Mouse (Mus musculus): ENCODE measurements around the gene Serping1. TPM values are rescaled to one million over a fixed set of nuclear protein-coding genes. Genes with fewer than 3 reads are reported as not detected.

The Serping1 gene
- total and polyA plus RNA-seq, 2 experiments from 2014 or later = 36.5 to 46.5 TPM

DNA sequence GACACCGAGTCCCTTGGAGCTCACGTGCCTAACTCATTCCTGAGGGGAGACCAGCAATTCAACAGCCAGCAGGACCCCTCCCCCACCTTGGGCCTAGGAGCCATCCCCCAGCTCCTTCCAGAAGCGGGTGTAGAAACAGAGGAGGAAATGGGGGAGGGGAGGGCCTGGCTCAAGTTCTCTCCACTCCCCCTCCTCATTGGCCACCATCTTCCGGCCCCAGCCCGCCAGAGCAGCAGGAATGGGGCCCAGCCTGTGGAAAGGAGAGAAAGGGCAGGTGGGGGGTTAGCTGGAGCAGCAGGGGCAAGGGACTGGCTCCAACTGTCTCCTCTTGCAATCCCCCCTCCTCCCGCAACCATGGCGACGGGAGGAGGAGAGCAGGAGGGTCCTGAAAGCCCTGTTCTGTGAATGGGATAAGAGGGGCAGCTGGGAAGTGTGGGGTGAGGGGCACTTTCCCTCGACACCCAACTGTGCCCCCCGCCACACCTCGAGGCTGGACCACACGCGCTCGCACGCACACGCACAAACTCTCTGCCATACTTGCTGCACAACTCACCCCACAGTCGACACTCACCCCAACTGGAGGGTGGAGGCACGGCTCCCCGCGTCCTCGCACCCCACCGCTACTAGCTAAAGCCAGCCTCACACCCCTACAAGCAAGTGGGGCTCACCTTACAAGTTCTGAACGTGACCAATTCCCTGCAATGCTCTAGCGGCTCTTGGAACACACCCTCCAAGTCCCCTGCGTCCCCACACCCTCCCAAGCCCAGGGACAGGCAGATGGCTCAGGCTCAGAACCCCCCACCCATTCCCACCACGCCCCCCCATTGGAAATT lies 32.6 kb downstream of the Serping1 start:
- no peak; the same call in 1 of the 2 replicates for TF ChIP-seq CTCF (IDR thresholded peaks at IDR 0.05; ENCODE audit: low read depth)
- Histone ChIP-seq H3K4me2 (ENCODE audit: low read depth, low read length) (peak overlapping the region; percentile 77), H3K9me3 (ENCODE audit: low read length) (no peaks in the 10 kb centered on the region), H3K27me3 (ENCODE audit: insufficient read depth, low read length) (no peaks in the 10 kb centered on the region), H3K9ac (replicated peaks; ENCODE audit: low read length) (peak overlapping the region; percentile 64), H3K36me3 (ENCODE audit: insufficient read depth, low read length) (no peaks in the 10 kb centered on the region), H3K27ac (peak overlapping the region; percentile 88), H3K4me3 (ENCODE audit: low read length) (peak overlapping the region; percentile 64), H3K4me1 (ENCODE audit: insufficient read depth, low read length) (peaks cover 21% of the 10 kb centered on the region)
- WGBS = under 1% methylated on average over 26 of the region's 26 CpGs
- DNase-seq (ENCODE audit: low spot score) (peak; percentile 86), ATAC-seq (peak; percentile 85)

DNA sequence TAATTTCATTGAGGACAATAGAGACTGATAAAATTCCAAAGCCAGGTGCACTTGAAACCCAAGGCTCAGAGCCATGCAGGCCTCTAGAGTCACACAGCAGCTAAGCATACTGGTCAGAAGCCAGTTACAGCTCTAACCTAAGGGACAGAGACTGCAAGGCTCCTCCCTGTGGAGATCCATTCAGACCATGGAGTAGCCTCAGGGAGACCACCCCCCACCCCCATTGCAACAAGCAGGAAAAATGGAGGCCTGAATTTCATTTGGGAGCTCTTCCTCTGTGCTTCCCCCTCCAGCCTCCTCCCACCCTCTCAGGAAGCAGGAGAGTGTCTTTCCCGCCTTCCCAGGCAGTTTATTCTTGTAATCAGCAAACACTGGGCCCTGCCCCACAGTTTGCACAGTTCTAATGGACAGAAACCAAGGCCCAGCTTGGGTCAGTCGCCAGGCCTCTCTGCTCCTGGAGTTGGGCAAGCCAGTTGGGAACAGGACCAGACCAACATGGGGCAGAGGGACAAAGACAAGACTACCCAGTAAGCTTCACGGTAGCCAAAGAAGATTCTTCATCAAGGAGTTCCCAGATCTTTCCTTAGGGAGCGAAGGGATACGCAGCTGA lies 33.3 kb downstream of the Serping1 start:
- 4% methylated on average over 5 of the region's 5 CpGs for WGBS
- H3K27me3 ChIP-seq (ENCODE audit: insufficient read depth, low read length) = no peaks in the 10 kb centered on the region
- peak overlapping the region; percentile 64; the same call in 1 of the 2 replicates for H3K9ac ChIP-seq (replicated peaks; ENCODE audit: low read length)
- H3K36me3 ChIP-seq (ENCODE audit: insufficient read depth, low read length) = no peaks in the 10 kb centered on the region
- peaks cover 26% of the 10 kb centered on the region for H3K4me1 ChIP-seq (ENCODE audit: insufficient read depth, low read length)
- peak overlapping the region; percentile 64 for H3K4me3 ChIP-seq (ENCODE audit: low read length)
- no peaks in the 10 kb centered on the region for H3K9me3 ChIP-seq (ENCODE audit: low read length)
- peak overlapping the region; percentile 88 for H3K27ac ChIP-seq
- ATAC-seq (peak; percentile 0; the same call in 1 of the 2 replicates), DNase-seq (ENCODE audit: low spot score) (no peak)
- H3K4me2 ChIP-seq (ENCODE audit: low read depth, low read length) = peak overlapping the region; percentile 77
- no peak; the same call in 1 of the 2 replicates for TF ChIP-seq CTCF (IDR thresholded peaks at IDR 0.05; ENCODE audit: low read depth)

DNA sequence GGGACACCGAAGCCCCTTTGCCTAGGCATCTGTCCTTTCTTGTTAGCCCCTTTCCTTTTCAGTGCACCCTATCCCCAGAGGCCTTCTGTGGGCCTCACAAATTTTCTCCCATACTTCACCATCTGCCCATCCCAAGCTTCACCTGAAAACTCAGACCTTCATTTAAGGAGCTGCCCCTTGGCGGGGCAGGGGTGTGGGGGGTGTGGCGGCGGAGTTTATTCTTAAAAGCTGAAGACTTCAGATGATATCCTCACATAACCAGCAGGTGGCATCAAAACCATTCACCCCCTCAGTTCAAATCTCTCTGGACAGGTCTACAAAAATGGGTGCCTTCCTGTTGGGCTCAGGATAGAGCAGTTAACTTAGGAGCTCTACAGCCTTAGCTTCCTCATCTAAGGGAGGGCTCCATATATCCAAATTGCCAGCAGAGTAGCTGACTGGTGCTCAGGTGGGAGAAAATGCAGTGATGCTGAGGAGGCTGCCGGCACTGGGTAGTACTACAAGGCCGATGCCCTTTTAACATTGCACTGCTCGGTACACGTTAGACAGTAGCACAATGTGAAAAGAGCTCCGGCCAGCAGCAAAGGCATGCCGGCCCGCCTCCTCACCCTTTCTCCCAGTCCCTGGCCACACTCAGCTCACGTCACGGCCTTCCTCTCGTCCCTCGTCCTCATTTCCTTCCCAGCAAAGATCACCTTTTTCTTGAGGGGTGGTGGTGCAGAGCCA lies 34.5 kb downstream of the Serping1 start:
- Histone ChIP-seq H3K4me3 (ENCODE audit: low read length) (no peak overlapping the region), H3K4me1 (ENCODE audit: insufficient read depth, low read length) (peaks cover 37% of the 10 kb centered on the region), H3K36me3 (ENCODE audit: insufficient read depth, low read length) (no peaks in the 10 kb centered on the region), H3K27me3 (ENCODE audit: insufficient read depth, low read length) (no peaks in the 10 kb centered on the region), H3K9ac (replicated peaks; ENCODE audit: low read length) (no peak overlapping the region), H3K9me3 (ENCODE audit: low read length) (no peaks in the 10 kb centered on the region), H3K27ac (peak overlapping the region; percentile 88; the same call in 1 of the 2 replicates), H3K4me2 (ENCODE audit: low read depth, low read length) (peak overlapping the region; percentile 77)
- ATAC-seq = no peak
- peak; percentile 43 for TF ChIP-seq CTCF (IDR thresholded peaks at IDR 0.05; ENCODE audit: low read depth)
- 63% methylated on average over 15 of the region's 15 CpGs for WGBS
- peak; percentile 41 for DNase-seq (ENCODE audit: low spot score)

DNA sequence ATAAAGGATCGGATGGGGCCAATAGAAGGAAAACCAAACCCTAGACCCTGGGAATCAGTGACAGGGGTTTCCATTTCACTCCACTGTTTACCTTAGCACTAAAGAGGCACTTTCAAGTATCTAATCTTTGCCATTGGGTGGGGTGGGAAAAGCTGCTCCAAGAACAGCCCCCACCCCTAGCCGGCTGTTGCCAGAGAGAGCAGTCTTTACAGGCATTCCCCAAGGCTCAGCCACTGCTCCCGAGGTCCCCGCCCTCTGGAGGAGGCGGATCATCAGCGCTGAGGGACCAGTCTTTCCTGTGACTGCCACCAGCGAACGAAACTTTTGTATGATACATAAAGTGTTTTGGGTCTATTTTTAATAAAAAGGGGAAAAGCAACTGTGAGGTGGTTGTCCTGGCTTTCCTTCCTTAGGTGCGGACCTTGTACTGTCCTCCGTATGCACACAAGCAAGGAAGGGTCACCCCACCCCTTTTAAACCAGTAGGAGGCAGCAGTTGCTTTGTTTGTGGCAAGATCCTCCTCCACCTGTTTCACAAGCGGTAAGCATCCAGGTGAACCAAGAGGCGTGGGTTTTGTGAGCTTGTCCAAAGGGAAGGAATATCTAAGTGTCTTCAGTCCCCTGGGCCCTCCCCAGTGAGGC lies 36.9 kb downstream of the Serping1 start:
- peaks cover 47% of the 10 kb centered on the region for H3K4me1 ChIP-seq (ENCODE audit: insufficient read depth, low read length)
- ATAC-seq = no peak

GRCm38 (mm10) chr2:84737451-84737925 lies 37.8 kb downstream of the Serping1 start:
- H3K4me1 ChIP-seq (ENCODE audit: insufficient read depth, low read length) = peaks cover 47% of the 10 kb centered on the region
- peak overlapping the region; percentile 35; the same call in 1 of the 2 replicates for H3K9ac ChIP-seq (replicated peaks; ENCODE audit: low read length)
- H3K27me3 ChIP-seq (ENCODE audit: insufficient read depth, low read length) = no peaks in the 10 kb centered on the region
- 7% methylated on average over 8 of the region's 8 CpGs for WGBS
- no peak overlapping the region for H3K4me3 ChIP-seq (ENCODE audit: low read length)
- H3K27ac ChIP-seq = no peak overlapping the region
- H3K9me3 ChIP-seq (ENCODE audit: low read length) = no peaks in the 10 kb centered on the region
- no peaks in the 10 kb centered on the region for H3K36me3 ChIP-seq (ENCODE audit: insufficient read depth, low read length)
- TF ChIP-seq CTCF (IDR thresholded peaks at IDR 0.05; ENCODE audit: low read depth) = peak; percentile 41
- peak overlapping the region; percentile 75 for H3K4me2 ChIP-seq (ENCODE audit: low read depth, low read length)
- no peak for ATAC-seq
- DNase-seq (ENCODE audit: low spot score) = peak; percentile 60

More for the DNA sequence above, 36.9 kb downstream of the Serping1 start:
- peak; percentile 64 for DNase-seq (ENCODE audit: low spot score)
- TF ChIP-seq CTCF (IDR thresholded peaks at IDR 0.05; ENCODE audit: low read depth) = peak; percentile 68
- Histone ChIP-seq H3K27ac (no peak overlapping the region), H3K27me3 (ENCODE audit: insufficient read depth, low read length) (no peaks in the 10 kb centered on the region), H3K4me2 (ENCODE audit: low read depth, low read length) (peak overlapping the region; percentile 75), H3K9me3 (ENCODE audit: low read length) (no peaks in the 10 kb centered on the region), H3K9ac (replicated peaks; ENCODE audit: low read length) (no peak overlapping the region), H3K36me3 (ENCODE audit: insufficient read depth, low read length) (no peaks in the 10 kb centered on the region), H3K4me3 (ENCODE audit: low read length) (no peak overlapping the region; the same call in 1 of the 2 replicates)
- 3% methylated on average over 12 of the region's 12 CpGs for WGBS
